12 mouse cellular contexts compared by ENCODE assay signal in the genomic region with DNA sequence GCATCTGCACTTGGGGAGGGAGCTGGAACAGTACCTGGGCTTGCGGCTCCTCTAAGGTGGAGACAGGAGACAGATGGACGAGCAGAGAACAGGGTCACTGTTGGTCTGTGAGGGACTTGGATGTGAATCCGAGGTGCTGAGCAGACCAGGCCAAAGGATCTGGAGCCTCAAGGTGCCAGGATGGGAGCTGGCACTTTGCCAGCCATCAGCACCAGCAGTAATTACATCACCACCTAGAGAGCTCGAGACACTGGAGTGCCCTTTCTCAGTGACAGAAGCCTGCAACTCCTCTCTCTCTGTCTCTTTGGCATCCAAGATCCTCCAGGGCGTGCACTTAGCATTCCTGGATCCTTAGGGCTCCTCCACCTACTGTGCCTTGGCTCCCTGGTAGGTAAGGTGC.
A peak's percentile ranks its signal among the peaks of the same experiment; 100 is the strongest.
DNase-seq lines count a peak whose midpoint lies in the region; ATAC-seq lines count a peak whose summit lies in the region.
"Had no signal": no experiment of that assay in that cellular context is flagged by ENCODE, and none has a peak within 500 bp of the region (broad histone marks: within the 10 kb centered on the region; RNA-seq: fewer than 3 reads in every experiment).

No protein-coding gene starts in this region.

- 81% methylated on average over 5 of the region's 5 CpGs for WGBS in forebrain, embryonic 10.5 days
- WGBS in forebrain, embryonic 11.5 days: 74% methylated on average over 5 of the region's 5 CpGs
- 77% methylated on average over 5 of the region's 5 CpGs for WGBS in neural tube, embryonic 11.5 days
- 51% methylated on average over 5 of the region's 5 CpGs for WGBS in hindbrain, embryonic 16.5 days
- 77% methylated on average over 5 of the region's 5 CpGs for WGBS in kidney, embryonic 15.5 days

- H3K4me2 ChIP-seq in forebrain, embryonic 11.5 days (ENCODE audit: low read depth, low read length, severe bottlenecking): no peak overlapping the region
- no peak overlapping the region for H3K4me2 ChIP-seq in neural tube, embryonic 11.5 days (ENCODE audit: low read depth)
- no peak overlapping the region for H3K4me2 ChIP-seq in hindbrain, embryonic 16.5 days (ENCODE audit: low read length)
- H3K4me2 ChIP-seq in kidney, embryonic 15.5 days: no peak overlapping the region
- H3K4me2 ChIP-seq: embryonic facial prominence, embryonic 13.5 days; liver, embryonic 15.5 days had no signal

- no peak for DNase-seq in forebrain, embryonic 10.5 days (ENCODE audit: extremely low spot score, low spot score)
- no peak for DNase-seq in forebrain, embryonic 11.5 days (ENCODE audit: low spot score)
- DNase-seq in neural tube, embryonic 11.5 days (ENCODE audit: low spot score): no peak
- no peak for DNase-seq in neural tube, embryonic 10.5 days (ENCODE audit: extremely low spot score, low spot score)
- DNase-seq in gastrocnemius, postnatal 4 days (ENCODE audit: low spot score in 2 of 2): no peak
- DNase-seq in c-Kit-positive CD71-positive TER-119-positive erythroid progenitor cells, embryonic 14.5 days (ENCODE audit: low spot score): no peak
- DNase-seq: adrenal gland, postnatal 25 days; gastrocnemius, postnatal 36 days had no signal

- no peaks in the 10 kb centered on the region for H3K27me3 ChIP-seq in forebrain, embryonic 10.5 days (ENCODE audit: poor library complexity, severe bottlenecking)
- H3K27me3 ChIP-seq in forebrain, embryonic 11.5 days (ENCODE audit: control insufficient read depth, insufficient read depth, low read length): no peaks in the 10 kb centered on the region
- H3K27me3 ChIP-seq in neural tube, embryonic 11.5 days (ENCODE audit: control insufficient read depth, insufficient read depth, low read length): no peaks in the 10 kb centered on the region
- no peaks in the 10 kb centered on the region for H3K27me3 ChIP-seq in hindbrain, embryonic 16.5 days (replicated peaks; ENCODE audit: control insufficient read depth, insufficient read depth, low read length)
- no peaks in the 10 kb centered on the region for H3K27me3 ChIP-seq in kidney, embryonic 15.5 days
- H3K27me3 ChIP-seq: embryonic facial prominence, embryonic 13.5 days; liver, embryonic 15.5 days had no signal

- peaks cover 59% of the 10 kb centered on the region for H3K4me1 ChIP-seq in forebrain, embryonic 10.5 days
- peaks cover 20% of the 10 kb centered on the region; the same call in 1 of the 2 replicates for H3K4me1 ChIP-seq in forebrain, embryonic 11.5 days (replicated peaks; ENCODE audit: control insufficient read depth, insufficient read depth, low read length)
- peaks cover 28% of the 10 kb centered on the region for H3K4me1 ChIP-seq in neural tube, embryonic 11.5 days (ENCODE audit: control insufficient read depth, insufficient read depth, low read length)
- peaks cover 19% of the 10 kb centered on the region for H3K4me1 ChIP-seq in hindbrain, embryonic 16.5 days (ENCODE audit: control insufficient read depth, insufficient read depth, low read depth, low read length)
- H3K4me1 ChIP-seq in kidney, embryonic 15.5 days: peaks cover 28% of the 10 kb centered on the region
- H3K4me1 ChIP-seq: liver, embryonic 15.5 days had no signal

- peaks cover 15% of the 10 kb centered on the region for H3K36me3 ChIP-seq in forebrain, embryonic 10.5 days (replicated peaks)
- no peaks in the 10 kb centered on the region for H3K36me3 ChIP-seq in forebrain, embryonic 11.5 days (ENCODE audit: control insufficient read depth, insufficient read depth, low read length)
- no peaks in the 10 kb centered on the region for H3K36me3 ChIP-seq in neural tube, embryonic 11.5 days (ENCODE audit: control insufficient read depth, insufficient read depth, low read length)
- no peaks in the 10 kb centered on the region for H3K36me3 ChIP-seq in hindbrain, embryonic 16.5 days (ENCODE audit: control insufficient read depth, insufficient read depth, low read length)
- no peaks in the 10 kb centered on the region for H3K36me3 ChIP-seq in kidney, embryonic 15.5 days
- H3K36me3 ChIP-seq: embryonic facial prominence, embryonic 13.5 days; liver, embryonic 15.5 days had no signal

- H3K27ac ChIP-seq in forebrain, embryonic 10.5 days: peak overlapping the region; percentile 44; the same call in 1 of the 2 replicates
- H3K27ac ChIP-seq in forebrain, embryonic 11.5 days (ENCODE audit: low read depth, low read length): no peak overlapping the region
- peak overlapping the region; percentile 44; the same call in 1 of the 2 replicates for H3K27ac ChIP-seq in neural tube, embryonic 11.5 days (ENCODE audit: low read depth, low read length)
- no peak overlapping the region for H3K27ac ChIP-seq in hindbrain, embryonic 16.5 days (ENCODE audit: low read depth, low read length)
- H3K27ac ChIP-seq in kidney, embryonic 15.5 days: no peak overlapping the region
- H3K27ac ChIP-seq: embryonic facial prominence, embryonic 13.5 days; liver, embryonic 15.5 days had no signal

- H3K4me3 ChIP-seq in forebrain, embryonic 10.5 days: no peak overlapping the region
- no peak overlapping the region for H3K4me3 ChIP-seq in forebrain, embryonic 11.5 days (ENCODE audit: low read depth, low read length)
- no peak overlapping the region for H3K4me3 ChIP-seq in neural tube, embryonic 11.5 days (ENCODE audit: low read depth, low read length)
- H3K4me3 ChIP-seq in hindbrain, embryonic 16.5 days (ENCODE audit: low read length): no peak overlapping the region
- no peak overlapping the region for H3K4me3 ChIP-seq in kidney, embryonic 15.5 days (replicated peaks)
- H3K4me3 ChIP-seq: embryonic facial prominence, embryonic 13.5 days; liver, embryonic 15.5 days had no signal

- H3K9ac ChIP-seq in forebrain, embryonic 11.5 days (ENCODE audit: low read length): no peak overlapping the region
- H3K9ac ChIP-seq in neural tube, embryonic 11.5 days (ENCODE audit: low read length): no peak overlapping the region
- H3K9ac ChIP-seq in hindbrain, embryonic 16.5 days (ENCODE audit: low read depth, low read length): no peak overlapping the region
- no peak overlapping the region for H3K9ac ChIP-seq in kidney, embryonic 15.5 days
- H3K9ac ChIP-seq: embryonic facial prominence, embryonic 13.5 days; liver, embryonic 15.5 days had no signal

- H3K9me3 ChIP-seq in forebrain, embryonic 10.5 days: no peaks in the 10 kb centered on the region
- H3K9me3 ChIP-seq in forebrain, embryonic 11.5 days (ENCODE audit: control insufficient read depth, low read length): no peaks in the 10 kb centered on the region
- H3K9me3 ChIP-seq in neural tube, embryonic 11.5 days (ENCODE audit: control insufficient read depth, low read length): no peaks in the 10 kb centered on the region
- H3K9me3 ChIP-seq in hindbrain, embryonic 16.5 days (ENCODE audit: control insufficient read depth, low read length): no peaks in the 10 kb centered on the region
- H3K9me3 ChIP-seq in kidney, embryonic 15.5 days (replicated peaks): no peaks in the 10 kb centered on the region
- H3K9me3 ChIP-seq: embryonic facial prominence, embryonic 13.5 days; liver, embryonic 15.5 days had no signal

- no peak for ATAC-seq in forebrain, embryonic 11.5 days (replicated peaks; ENCODE audit: low FRiP score)
- ATAC-seq in neural tube, embryonic 11.5 days (ENCODE audit: insufficient read depth, low FRiP score, low TSS enrichment): no peak
- ATAC-seq in hindbrain, embryonic 16.5 days: peak; percentile 34; the same call in 1 of the 2 replicates
- no peak for ATAC-seq in kidney, embryonic 15.5 days (replicated peaks; ENCODE audit: low FRiP score)

Comparison
In these comparisons a context has a peak if more than half of its experiments do, and no peak if none do; other contexts are left out.
1. H3K27ac ChIP-seq: peak in forebrain, embryonic 10.5 days (single experiment) and neural tube, embryonic 11.5 days (single experiment); none in forebrain, embryonic 11.5 days (single experiment), hindbrain, embryonic 16.5 days (single experiment) and kidney, embryonic 15.5 days (single experiment).